Mouse (Mus musculus) myocyte (in vitro differentiated cells): Measurements from ENCODE around the gene Cebpg.

ENCODE experiments used
- CEBPB ChIP-seq: IDR thresholded peaks from 2 replicates; pipeline ENCODE4 v1.6.1; 2011; ENCODE audit warnings: mild to moderate bottlenecking, moderate library complexity; ENCODE audit not compliant: poor library complexity, insufficient read depth, severe bottlenecking
- E2F4 ChIP-seq: IDR thresholded peaks from one replicate; pipeline ENCODE4 v1.6.1; 2011; ENCODE audit warnings: mild to moderate bottlenecking, control low read depth, moderate library complexity; ENCODE audit not compliant: insufficient read depth
- MYOD1 ChIP-seq, 3 experiments: IDR thresholded peaks; one replicate each; pipeline ENCODE4 v1.6.1; 2011; ENCODE audit warnings: control low read depth in 2 of 3, low read depth in 2 of 3, mild to moderate bottlenecking in 2 of 3, moderate library complexity in 1 of 3; ENCODE audit not compliant: insufficient read length in 2 of 3, control insufficient read depth in 1 of 3
- MYOG ChIP-seq, 3 experiments: IDR thresholded peaks; one replicate each; pipeline ENCODE4 v1.6.1; 2011; ENCODE audit warnings: control low read depth in 2 of 3, low read depth in 2 of 3, mild to moderate bottlenecking in 2 of 3; ENCODE audit not compliant: insufficient read length in 2 of 3, control insufficient read depth in 1 of 3, insufficient read depth in 1 of 3
- POLR2A ChIP-seq: IDR thresholded peaks from one replicate; pipeline ENCODE4 v1.6.1; 2011; ENCODE audit warnings: low read depth, mild to moderate bottlenecking, control low read depth, moderate library complexity; ENCODE audit not compliant: insufficient read length
- POLR2AphosphoS2 ChIP-seq: IDR thresholded peaks from one replicate; pipeline ENCODE4 v1.6.1; 2011; ENCODE audit warnings: low read depth, control low read depth; ENCODE audit not compliant: insufficient read length
- REST ChIP-seq: IDR thresholded peaks from one replicate; pipeline ENCODE4 v1.6.1; 2011; ENCODE audit warnings: mild to moderate bottlenecking, control low read depth, moderate library complexity; ENCODE audit not compliant: insufficient read depth, insufficient read length

GRCm38 (mm10) chr7:35040176-35040972 is 16.0 kb downstream of the Cebpg start:
- peak; percentile 42 for TF ChIP-seq POLR2A
- TF ChIP-seq CEBPB, result no peak
- no peak for TF ChIP-seq MYOD1 (IDR thresholded peaks at IDR 0.05; ENCODE audit: control insufficient read depth in 1 of 3, insufficient read length in 2 of 3, low read depth in 2 of 3)
- peak; percentile 61 for TF ChIP-seq POLR2AphosphoS2
- TF ChIP-seq MYOG (IDR thresholded peaks at IDR 0.05; ENCODE audit: control insufficient read depth in 1 of 3, insufficient read depth in 1 of 3, insufficient read length in 2 of 3, low read depth in 2 of 3), result no peak
- no peak for TF ChIP-seq REST
- TF ChIP-seq E2F4, result no peak
